Mouse (Mus musculus) midbrain, embryonic 11.5 days (tissue): ENCODE measurements at regions not wholly inside any gene's neighbourhood (a gene's known extent, or its start where the extent isn't known, plus 50 kb on each side); places are given as distances from the start of the nearest gene placed in this dataset.

ENCODE experiments used
- ATAC-seq: fragments of 200-750 bp; cut with Nextera tagmentation; 2 replicates; pipeline ENCODE4 v1.8.0; 2017; ENCODE audit warnings: moderate TSS enrichment, moderate library complexity; ENCODE audit not compliant: low FRiP score
- DNase-seq: peaks from one replicate; pipeline ENCODE4 v3.0.0; 2015; ENCODE audit warnings: low spot score; ENCODE audit errors: missing footprints
- H3K27ac ChIP-seq: fragments of 300-500 bp; sonication (generic); 2 replicates; pipeline ENCODE4 v1.5.1; 2014; ENCODE audit warnings: low read depth, low read length
- H3K27me3 ChIP-seq: fragments of 300-500 bp; sonication (generic); 2 replicates; pipeline ENCODE4 v1.6.1; 2014; ENCODE audit warnings: mild to moderate bottlenecking, low read length, moderate library complexity, mixed read lengths; ENCODE audit not compliant: control insufficient read depth, insufficient read depth
- H3K36me3 ChIP-seq: fragments of 300-500 bp; sonication (generic); 2 replicates; pipeline ENCODE4 v1.6.1; 2014; ENCODE audit warnings: mild to moderate bottlenecking, low read length, moderate library complexity, mixed read lengths; ENCODE audit not compliant: control insufficient read depth, insufficient read depth
- H3K4me1 ChIP-seq: fragments of 300-500 bp; sonication (generic); 2 replicates; pipeline ENCODE4 v1.6.1; 2014; ENCODE audit warnings: low read length; ENCODE audit not compliant: control insufficient read depth, insufficient read depth
- H3K4me2 ChIP-seq: fragments of 300-500 bp; sonication (generic); 2 replicates; pipeline ENCODE4 v1.6.1; 2014; ENCODE audit warnings: mild to moderate bottlenecking, moderate library complexity
- H3K4me3 ChIP-seq: fragments of 300-500 bp; sonication (generic); 2 replicates; pipeline ENCODE4 v1.5.1; 2014; ENCODE audit warnings: low read depth, low read length
- H3K9ac ChIP-seq: fragments of 300-500 bp; sonication (generic); 2 replicates; pipeline ENCODE4 v1.6.1; 2014; ENCODE audit warnings: low read length
- H3K9me3 ChIP-seq: fragments of 300-500 bp; sonication (generic); 2 replicates; pipeline ENCODE4 v1.6.1; 2016; ENCODE audit warnings: low read length; ENCODE audit not compliant: control insufficient read depth
- WGBS: fragments of 180-500 bp; shearing (Covaris S2); extraction: QIAGEN DNeasy Blood & Tissue Kit; methylation state at CpG from one replicate; pipeline ENCODE4 v1.1.7; 2014; 5-methylcytosine and 5-hydroxymethylcytosine counted together

GRCm38 (mm10) chr13:53888411-53888810 is 167.1 kb downstream of the Drd1 start:
- WGBS = 96% methylated on average over 3 of the region's 3 CpGs
- Histone ChIP-seq H3K36me3 (no peaks in the 10 kb centered on the region), H3K27ac (no peak overlapping the region), H3K9ac (no peak overlapping the region), H3K27me3 (no peaks in the 10 kb centered on the region), H3K9me3 (no peaks in the 10 kb centered on the region), H3K4me1 (no peaks in the 10 kb centered on the region), H3K4me2 (no peak overlapping the region), H3K4me3 (no peak overlapping the region)
- no peak for ATAC-seq
- no peak for DNase-seq

DNA sequence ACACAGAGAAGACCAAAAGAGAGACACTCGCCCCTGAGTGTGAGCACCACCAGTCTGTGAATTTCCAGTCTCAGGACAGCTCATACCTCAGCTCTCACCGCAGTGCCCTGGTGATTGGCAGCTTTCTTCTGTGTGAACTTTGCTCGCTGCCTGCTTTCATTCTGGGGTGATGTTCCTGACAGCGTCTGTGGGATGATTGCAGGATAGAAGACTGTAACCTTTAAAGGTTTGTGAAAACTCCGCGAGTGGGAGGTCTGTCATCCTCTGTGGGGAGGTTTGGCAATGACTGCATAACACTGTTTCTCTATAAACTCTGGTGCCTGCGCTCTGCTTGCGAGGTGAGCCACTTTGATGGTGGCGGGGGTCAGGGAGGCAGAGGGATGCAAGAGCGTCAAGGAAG is 169.7 kb downstream of the Drd1 start:
- DNase-seq (no peak), ATAC-seq (no peak)
- no peak overlapping the region for H3K4me3 ChIP-seq
- no peak overlapping the region for H3K9ac ChIP-seq
- no peaks in the 10 kb centered on the region for H3K4me1 ChIP-seq
- H3K36me3 ChIP-seq = no peaks in the 10 kb centered on the region
- no peaks in the 10 kb centered on the region for H3K27me3 ChIP-seq
- H3K4me2 ChIP-seq = no peak overlapping the region
- H3K27ac ChIP-seq = no peak overlapping the region
- H3K9me3 ChIP-seq = no peaks in the 10 kb centered on the region
- WGBS = 89% methylated on average over 10 of the region's 10 CpGs

- Histone ChIP-seq H3K9me3 (no peaks in the 10 kb centered on the region), H3K36me3 (no peaks in the 10 kb centered on the region), H3K4me3 (no peak overlapping the region), H3K4me1 (no peaks in the 10 kb centered on the region), H3K27me3 (no peaks in the 10 kb centered on the region), H3K4me2 (no peak overlapping the region), H3K9ac (no peak overlapping the region), H3K27ac (no peak overlapping the region)
- 85% methylated on average over 6 of the region's 6 CpGs for WGBS
- no peak for ATAC-seq
- no peak for DNase-seq
These were observed 172.3 kb downstream of the Drd1 start for GRCm38 (mm10) chr13:53883206-53883605.

DNA sequence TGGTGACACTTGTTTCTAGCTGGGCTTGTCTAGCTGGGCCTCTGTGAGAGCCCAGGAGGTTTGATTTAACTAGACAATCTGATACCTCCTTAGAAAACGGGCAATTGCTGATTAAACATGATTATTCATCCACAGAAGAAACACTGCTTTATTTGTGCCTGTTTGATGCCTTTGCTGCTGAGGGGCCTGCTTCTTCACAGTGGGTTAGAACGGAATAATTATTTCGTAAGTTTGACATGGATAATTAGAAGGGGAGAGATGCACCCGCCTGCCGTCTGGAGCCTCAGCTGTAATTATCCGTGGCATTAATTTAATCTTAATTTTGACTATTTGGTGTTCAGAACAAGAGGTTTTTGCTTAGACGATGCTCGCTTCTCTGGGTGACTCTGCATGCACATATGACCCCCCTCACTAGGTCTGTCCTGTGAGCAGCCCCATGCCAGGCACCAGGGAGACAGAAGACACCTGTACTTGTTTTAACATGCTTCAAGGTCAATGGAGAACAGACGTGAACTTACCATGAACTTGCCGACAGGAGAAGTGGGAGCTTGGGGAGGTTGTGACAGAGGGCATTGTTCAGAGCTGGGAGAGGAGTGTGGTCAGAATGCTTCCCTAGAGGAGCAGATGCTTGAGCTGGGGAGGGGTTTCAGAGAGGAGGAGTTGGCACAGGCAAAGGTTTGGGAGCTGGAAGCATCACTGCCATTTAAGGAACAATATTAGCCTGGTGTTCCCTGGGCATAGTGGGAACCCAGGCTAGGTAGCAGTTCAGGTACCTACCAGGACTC is 174.8 kb downstream of the Drd1 start:
- Histone ChIP-seq H3K9me3 (no peaks in the 10 kb centered on the region), H3K4me2 (no peak overlapping the region), H3K27ac (no peak overlapping the region), H3K4me3 (no peak overlapping the region), H3K9ac (no peak overlapping the region), H3K36me3 (no peaks in the 10 kb centered on the region), H3K4me1 (no peaks in the 10 kb centered on the region), H3K27me3 (no peaks in the 10 kb centered on the region)
- 80% methylated on average over 10 of the region's 10 CpGs for WGBS
- ATAC-seq (no peak), DNase-seq (no peak)

GRCm38 (mm10) chr13:53875546-53875945 is 180.0 kb downstream of the Drd1 start:
- no peaks in the 10 kb centered on the region for H3K36me3 ChIP-seq
- no peak overlapping the region for H3K4me3 ChIP-seq
- ATAC-seq (no peak), DNase-seq (no peak)
- H3K4me2 ChIP-seq = no peak overlapping the region
- H3K9me3 ChIP-seq = no peaks in the 10 kb centered on the region; the same call in 1 of the 2 replicates
- no peaks in the 10 kb centered on the region for H3K27me3 ChIP-seq
- H3K4me1 ChIP-seq = no peaks in the 10 kb centered on the region
- no peak overlapping the region for H3K27ac ChIP-seq
- WGBS = 74% methylated on average over 4 of the region's 4 CpGs
- no peak overlapping the region for H3K9ac ChIP-seq

GRCm38 (mm10) chr13:53865323-53865722 is 190.2 kb downstream of the Drd1 start:
- Histone ChIP-seq H3K4me3 (no peak overlapping the region), H3K4me2 (no peak overlapping the region), H3K9ac (no peak overlapping the region), H3K27me3 (no peaks in the 10 kb centered on the region), H3K9me3 (no peaks in the 10 kb centered on the region), H3K36me3 (no peaks in the 10 kb centered on the region), H3K4me1 (no peaks in the 10 kb centered on the region), H3K27ac (no peak overlapping the region)
- ATAC-seq (no peak), DNase-seq (no peak)
- 83% methylated on average over 5 of the region's 5 CpGs for WGBS

- Histone ChIP-seq H3K4me3 (no peak overlapping the region), H3K9me3 (no peaks in the 10 kb centered on the region), H3K36me3 (no peaks in the 10 kb centered on the region), H3K4me2 (no peak overlapping the region), H3K9ac (no peak overlapping the region), H3K27me3 (no peaks in the 10 kb centered on the region), H3K4me1 (no peaks in the 10 kb centered on the region), H3K27ac (no peak overlapping the region)
- no peak for DNase-seq
- 69% methylated on average over 4 of the region's 4 CpGs for WGBS
- no peak for ATAC-seq
These were observed 193.2 kb downstream of the Drd1 start for GRCm38 (mm10) chr13:53862336-53862735.

DNA sequence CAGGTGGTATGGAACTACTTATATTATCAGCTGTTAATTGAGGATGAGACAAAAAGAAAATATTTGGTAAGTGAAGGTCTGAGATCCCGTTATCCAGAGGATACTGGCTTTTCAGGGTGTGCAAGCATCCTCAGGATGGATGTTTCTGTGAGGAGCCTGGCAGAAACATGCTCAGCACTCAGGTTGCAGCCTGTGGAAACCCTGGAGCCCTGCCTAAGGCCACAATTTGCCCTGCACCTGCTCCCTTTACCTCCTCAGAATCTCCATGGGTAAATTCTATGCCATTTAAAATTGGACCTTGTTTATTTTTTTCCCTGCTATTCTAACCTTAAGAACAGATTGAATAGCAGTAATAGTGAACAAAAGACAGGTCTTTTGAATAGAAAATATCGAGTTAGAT is 201.3 kb downstream of the Drd1 start:
- Histone ChIP-seq H3K9me3 (no peaks in the 10 kb centered on the region), H3K4me1 (no peaks in the 10 kb centered on the region), H3K9ac (no peak overlapping the region), H3K27ac (no peak overlapping the region), H3K36me3 (no peaks in the 10 kb centered on the region), H3K4me3 (no peak overlapping the region), H3K4me2 (no peak overlapping the region), H3K27me3 (no peaks in the 10 kb centered on the region)
- 89% methylated on average over 2 of the region's 2 CpGs for WGBS
- DNase-seq (no peak), ATAC-seq (no peak)

DNA sequence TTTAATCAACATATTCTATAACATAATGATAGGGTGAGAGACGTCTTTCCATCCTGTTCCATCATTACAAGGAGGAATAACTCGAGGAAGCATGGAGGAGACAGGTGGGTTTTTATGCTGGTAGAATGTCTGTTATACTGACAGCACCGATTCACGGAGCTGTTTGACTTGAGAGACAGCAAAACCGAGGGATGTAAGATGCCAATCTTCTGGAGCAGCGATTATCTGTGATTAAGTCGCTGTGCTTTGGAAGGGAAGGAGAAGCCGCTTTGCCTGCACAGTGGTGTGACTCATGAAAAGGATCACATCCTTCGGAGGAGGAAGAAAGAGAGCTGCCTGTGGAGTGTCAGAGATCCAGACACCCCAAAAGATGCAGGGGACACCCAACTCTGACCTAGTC is 205.4 kb downstream of the Drd1 start:
- H3K36me3 ChIP-seq = no peaks in the 10 kb centered on the region
- no peak overlapping the region for H3K9ac ChIP-seq
- H3K4me3 ChIP-seq = no peak overlapping the region
- no peak overlapping the region for H3K4me2 ChIP-seq
- 85% methylated on average over 9 of the region's 9 CpGs for whole genome bisulfite sequencing
- ATAC-seq = no peak
- no peak overlapping the region for H3K27ac ChIP-seq
- H3K4me1 ChIP-seq = no peaks in the 10 kb centered on the region
- no peaks in the 10 kb centered on the region for H3K9me3 ChIP-seq
- no peaks in the 10 kb centered on the region for H3K27me3 ChIP-seq
- no peak for DNase-seq
